Mouse (Mus musculus): Measurements from ENCODE around the gene Pi16.

- no peak for TF ChIP-seq CTCF (IDR thresholded peaks at IDR 0.05; ENCODE audit: control insufficient read depth, insufficient read depth, low read length)
- TF ChIP-seq POLR2A (IDR thresholded peaks at IDR 0.05; ENCODE audit: borderline replicate concordance, control insufficient read depth, low read depth, low read length), result no peak
Observed at GRCm38 (mm10) chr17:29378056-29378455, 60.6 kb downstream of the Pi16 start.

Measured in bone marrow, adult 2 months (tissue).